Mouse (Mus musculus): ENCODE measurements around the gene Atat1.

- TF ChIP-seq CTCF (IDR thresholded peaks at IDR 0.05; ENCODE audit: extremely low read depth, insufficient read length, insufficient replicate concordance, low read depth, low read length) (no peak), POLR2A (IDR thresholded peaks at IDR 0.05; ENCODE audit: low read depth, low read length) (no peak)
These were observed 48.8 kb upstream of the Atat1 start for GRCm38 (mm10) chr17:35958533-35959223.

Measured in small intestine, adult 2 months (tissue).